Mouse (Mus musculus): ENCODE measurements around the gene Numbl.

The Numbl gene

DNA sequence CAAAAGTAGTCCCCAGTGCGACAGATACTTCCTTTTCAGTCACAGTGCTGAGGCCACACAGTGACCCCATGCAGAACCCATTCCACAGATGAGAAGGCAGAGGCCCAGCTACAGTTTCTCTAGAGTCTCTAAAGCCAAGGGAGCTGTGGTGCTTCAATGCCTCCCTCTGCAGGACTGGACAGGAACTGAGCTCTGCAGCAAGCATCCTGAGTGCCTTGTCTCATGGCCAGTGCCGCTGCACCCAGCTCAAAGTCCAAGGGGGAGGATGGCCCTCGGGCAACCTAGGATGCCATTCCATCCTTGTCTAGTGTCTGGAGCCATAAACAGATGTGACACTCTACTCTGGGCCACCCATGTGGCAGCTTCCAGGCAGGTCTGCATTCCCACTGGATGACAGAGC is 2.5 kb upstream of the Numbl start:
- no peak for DNase-seq (ENCODE audit: low spot score)

- DNase-seq (ENCODE audit: low spot score), result no peak
Measured at GRCm38 (mm10) chr7:27257046-27257851, 984 bp upstream of the Numbl start.

DNA sequence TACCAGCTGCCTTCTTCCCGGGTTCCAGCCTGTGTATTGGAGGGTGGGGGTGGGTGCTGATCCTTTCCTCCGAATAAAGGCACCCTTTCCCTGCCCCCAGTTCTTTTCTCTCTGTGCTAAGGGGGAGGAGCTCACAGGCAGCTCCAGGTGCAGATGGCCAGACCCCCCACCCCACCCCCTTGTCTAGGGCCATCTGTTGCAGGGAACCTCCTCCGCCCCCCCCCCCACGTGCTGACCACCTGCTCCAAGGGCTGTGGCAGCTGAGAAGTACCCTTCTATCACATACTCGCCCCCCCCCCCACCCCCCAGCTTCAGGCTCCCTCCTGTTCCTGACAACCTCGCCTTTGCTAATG is 405 bp upstream of the Numbl start:
- DNase-seq (ENCODE audit: low spot score), result no peak

GRCm38 (mm10) chr7:27259271-27259721 is 1.1 kb downstream of the Numbl start:
- DNase-seq (ENCODE audit: low spot score), result no peak

- no peak for DNase-seq (ENCODE audit: low spot score)
Measured at GRCm38 (mm10) chr7:27259771-27260170, 1.5 kb downstream of the Numbl start.

DNA sequence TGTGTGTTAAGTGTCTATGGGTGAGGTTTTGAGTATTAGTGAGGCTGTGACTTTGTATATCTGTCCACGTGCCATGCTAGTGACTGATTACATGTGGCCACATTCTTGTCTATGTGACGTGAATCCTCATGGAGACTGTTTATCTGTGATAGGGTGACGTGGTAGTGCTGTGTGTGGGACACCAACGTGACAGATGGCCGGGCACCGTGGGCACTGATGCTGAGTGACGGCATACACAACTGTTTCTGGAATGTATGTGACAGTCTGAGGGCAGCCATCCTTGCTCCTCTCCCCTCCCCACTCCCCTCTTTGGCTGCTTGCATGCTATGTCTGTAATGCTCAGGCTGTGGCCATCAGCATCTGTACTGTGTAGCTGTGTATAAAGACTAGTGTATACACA is 2.6 kb downstream of the Numbl start:
- no peak for DNase-seq (ENCODE audit: low spot score)

DNA sequence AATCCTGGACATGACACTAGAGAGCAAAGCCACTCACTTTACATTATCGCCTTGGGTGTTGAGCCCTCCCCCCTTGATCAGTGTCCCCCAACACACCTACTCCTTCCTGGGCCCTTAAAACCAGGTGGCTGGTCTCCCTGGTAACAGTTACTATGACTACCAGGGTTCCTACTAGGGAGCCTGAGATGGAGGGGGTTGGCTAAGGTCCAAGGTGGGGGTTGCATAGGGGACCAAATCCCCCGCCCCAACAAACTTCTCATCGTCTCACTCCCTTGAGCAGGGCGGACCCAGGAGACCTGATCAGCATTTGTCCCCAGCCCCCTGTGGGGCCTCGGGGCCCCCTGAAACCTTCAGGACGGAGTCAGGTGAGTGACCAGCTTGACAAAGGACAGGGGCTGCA is 3.7 kb downstream of the Numbl start:
- no peak for DNase-seq (ENCODE audit: low spot score)

DNA sequence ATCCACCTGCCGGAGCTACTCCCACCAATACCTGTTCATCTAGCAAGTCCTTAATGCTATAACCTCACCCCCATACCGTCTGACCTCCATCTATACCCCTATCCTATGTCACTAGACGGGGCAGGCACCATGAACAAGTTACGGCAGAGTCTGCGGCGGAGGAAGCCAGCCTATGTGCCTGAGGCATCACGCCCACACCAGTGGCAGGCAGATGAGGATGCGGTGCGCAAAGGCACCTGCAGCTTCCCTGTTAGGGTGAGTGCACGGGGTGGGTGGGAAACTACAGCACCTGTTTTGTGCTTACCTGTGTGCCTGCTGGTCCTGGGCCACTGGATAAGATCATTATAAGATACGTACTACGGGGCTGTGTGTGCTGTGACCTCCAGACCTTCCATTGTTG is 6.5 kb downstream of the Numbl start:
- DNase-seq (ENCODE audit: low spot score), result no peak

GRCm38 (mm10) chr7:27266515-27267128 is 8.4 kb downstream of the Numbl start:
- no peak for DNase-seq (ENCODE audit: low spot score)

GRCm38 (mm10) chr7:27271423-27271822 is 13.2 kb downstream of the Numbl start:
- no peak for DNase-seq (ENCODE audit: low spot score)

- DNase-seq (ENCODE audit: low spot score), result peak; percentile 78
Measured at GRCm38 (mm10) chr7:27273739-27274351, 15.6 kb downstream of the Numbl start.

DNA sequence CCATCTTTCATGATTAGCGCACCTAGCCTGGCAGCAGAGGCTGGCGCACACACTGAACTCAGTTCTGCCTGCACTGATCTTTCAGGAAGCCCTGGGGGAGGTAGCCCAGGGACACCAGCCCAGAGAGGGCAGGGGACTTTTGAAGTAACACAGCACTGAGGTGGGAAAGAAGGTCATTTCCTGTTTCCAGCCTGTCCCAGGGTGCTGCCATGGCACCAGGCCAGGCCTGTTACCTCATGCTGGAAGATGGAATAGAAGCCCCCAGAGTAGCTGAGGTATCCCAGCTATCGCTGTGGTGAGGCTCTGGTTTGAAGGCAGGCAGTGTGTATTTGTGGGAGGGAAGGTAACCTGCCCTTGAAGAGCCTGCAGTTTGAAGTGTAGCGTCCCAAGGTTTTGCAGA is 16.7 kb downstream of the Numbl start:
- DNase-seq (ENCODE audit: low spot score), result no peak

GRCm38 (mm10) chr7:27276021-27276420 is 17.8 kb downstream of the Numbl start:
- peak; percentile 49 for DNase-seq (ENCODE audit: low spot score)

DNA sequence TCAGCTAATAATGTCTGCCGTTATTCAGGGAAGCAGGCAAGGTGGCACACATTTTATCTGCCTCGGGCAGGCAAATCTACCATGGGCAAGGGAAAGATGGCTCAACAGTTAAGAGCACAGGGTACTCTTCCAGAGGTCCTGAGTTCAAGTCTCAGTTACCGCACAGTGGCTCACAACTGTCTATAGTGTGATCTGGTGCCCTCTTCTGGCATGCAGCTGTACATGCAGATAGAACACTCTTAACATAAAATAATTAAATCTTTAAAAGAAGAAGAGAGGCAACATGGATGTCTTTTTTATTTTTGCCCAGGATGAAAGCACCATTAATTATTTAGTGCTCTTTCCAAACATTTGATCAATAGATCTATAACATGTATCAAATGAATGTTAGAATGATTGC is 19.0 kb downstream of the Numbl start:
- no peak for DNase-seq (ENCODE audit: low spot score)

- DNase-seq (ENCODE audit: low spot score), result no peak
Measured at GRCm38 (mm10) chr7:27281717-27282116, 23.5 kb downstream of the Numbl start.

DNA sequence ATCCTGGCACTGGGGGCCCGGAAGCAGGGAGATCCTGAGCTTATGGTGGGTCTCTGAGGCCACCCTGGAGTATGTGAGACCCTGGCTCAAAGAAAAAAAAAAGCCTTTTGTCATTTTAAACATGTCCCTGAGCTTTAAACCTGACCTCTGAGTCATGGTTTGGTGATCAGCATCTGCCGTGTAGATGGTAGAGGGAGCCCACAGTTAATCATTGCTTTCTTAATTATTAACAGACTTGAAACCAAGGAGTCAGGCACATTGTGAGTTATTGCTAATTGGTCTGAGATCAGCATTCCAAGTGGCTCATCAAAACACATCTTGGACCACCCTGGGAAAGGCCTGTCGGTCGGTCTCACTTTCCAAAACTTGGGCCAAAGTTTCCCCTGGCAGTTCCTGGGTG is 24.0 kb downstream of the Numbl start:
- no peak for DNase-seq (ENCODE audit: low spot score)

- DNase-seq (ENCODE audit: low spot score), result no peak
Measured at GRCm38 (mm10) chr7:27284865-27285697, 26.8 kb downstream of the Numbl start.

DNA sequence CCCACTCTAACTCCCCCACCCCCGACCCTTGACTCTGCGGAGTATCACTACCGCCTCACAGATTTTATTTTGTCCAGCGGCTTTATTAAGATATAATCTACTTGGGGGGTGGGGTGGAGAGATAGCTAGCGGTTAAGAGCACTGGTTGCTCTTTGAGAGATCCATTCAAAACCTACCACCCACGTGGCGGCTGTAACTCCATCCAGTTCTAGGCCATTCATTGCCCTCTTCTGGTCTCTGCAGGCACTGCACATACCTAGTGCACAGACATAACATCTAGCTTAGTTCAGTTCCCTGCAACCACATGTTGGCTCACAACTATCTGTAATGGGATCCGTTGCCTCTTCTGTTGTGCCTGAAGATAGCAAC is 27.4 kb downstream of the Numbl start:
- peak; percentile 40 for DNase-seq (ENCODE audit: low spot score)

GRCm38 (mm10) chr7:27288732-27289131 is 30.5 kb downstream of the Numbl start:
- DNase-seq (ENCODE audit: low spot score), result no peak

GRCm38 (mm10) chr7:27290555-27290954 is 32.3 kb downstream of the Numbl start:
- DNase-seq (ENCODE audit: low spot score), result no peak

DNA sequence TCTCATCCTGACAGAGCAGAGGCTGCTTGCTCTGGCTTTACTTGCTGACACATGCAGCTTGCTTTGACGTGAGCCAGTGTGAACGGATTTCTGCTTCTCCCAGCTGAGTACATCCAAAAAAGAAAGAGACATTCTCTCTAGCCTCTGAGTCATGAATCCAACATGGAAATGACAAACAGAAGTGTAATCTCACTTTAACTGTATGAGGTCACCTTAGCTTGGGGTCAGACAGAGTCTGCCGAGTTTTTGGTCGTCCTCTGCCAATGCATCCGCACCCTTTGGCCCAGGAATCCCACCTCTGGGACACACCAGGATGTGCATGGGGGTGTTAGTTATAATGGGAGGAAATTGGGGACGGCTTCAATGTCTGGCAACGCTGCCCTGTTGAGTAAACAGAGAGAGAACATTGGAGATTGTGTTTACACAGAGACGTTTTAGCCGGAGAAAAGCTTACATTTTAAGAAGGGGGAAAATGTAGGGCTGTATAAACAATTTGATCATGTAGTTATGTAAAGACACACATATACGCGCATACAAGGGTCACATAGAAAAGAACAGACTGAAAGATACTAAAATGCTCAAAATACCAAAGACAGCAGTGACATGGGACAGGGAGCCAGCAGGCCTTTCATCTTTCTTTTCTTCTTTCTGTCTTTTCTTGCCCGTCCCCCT is 33.7 kb downstream of the Numbl start:
- DNase-seq (ENCODE audit: low spot score), result no peak

DNA sequence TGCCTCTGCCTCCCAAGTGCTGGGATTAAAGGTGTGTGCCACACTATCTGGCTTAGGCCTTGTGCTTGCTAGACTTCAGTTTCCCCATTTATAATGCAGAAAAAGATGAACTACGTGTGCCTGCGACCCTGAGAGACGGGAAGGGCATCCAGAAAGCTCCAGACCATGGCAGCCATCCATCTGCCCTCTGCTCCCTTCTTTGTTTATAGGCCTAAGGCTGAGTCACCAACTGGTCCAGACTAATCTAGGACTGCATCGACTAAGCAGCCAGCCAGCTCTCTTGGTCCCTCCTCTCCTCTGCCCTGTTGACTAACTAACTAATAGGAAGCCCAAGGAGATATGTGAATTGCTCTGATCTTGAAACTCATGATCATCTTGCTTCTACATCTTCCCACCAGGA is 37.7 kb downstream of the Numbl start:
- no peak for DNase-seq (ENCODE audit: low spot score)
